Mouse (Mus musculus): ENCODE results near the gene Wdr77. TPM values are rescaled to one million over a fixed set of nuclear protein-coding genes. Genes with fewer than 3 reads are reported as not detected.
"Not testable (repeated sequence)": the region's sequence is repeated elsewhere in the genome, so short reads cannot be mapped to it uniquely, and the experiment has no call there.

The Wdr77 gene
- total and polyA plus RNA-seq, 2 experiments = 7.7 to 30.1 TPM

GRCm38 (mm10) chr3:105959999-105960398 is 830 bp downstream of the Wdr77 start, which contains the start of gene Atp5f1:
Gene Atp5f1, minus strand, starts transcription at chr3:105960099.
- Histone ChIP-seq H3K27me3 (ENCODE audit: control insufficient read depth, insufficient read depth, low read length) (no peaks in the 10 kb centered on the region), H3K27ac (replicated peaks; ENCODE audit: insufficient read depth, low read depth, low read length) (peak within 1 kb of the TSS; percentile 89), H3K36me3 (ENCODE audit: control insufficient read depth, insufficient read depth, low read length) (peaks cover 31% of the 10 kb centered on the region), H3K79me2 (ENCODE audit: control insufficient read depth, insufficient read depth, low read length) (peaks cover 20% of the 10 kb centered on the region; the same call in 1 of the 2 replicates), H3K4me3 (ENCODE audit: insufficient read depth, low read depth, low read length) (peak within 1 kb of the TSS; percentile 84), H3K4me1 (ENCODE audit: control insufficient read depth, insufficient read depth, low read length) (peaks cover 14% of the 10 kb centered on the region), H3K9ac (ENCODE audit: low read depth, low read length) (peak within 1 kb of the TSS; percentile 91)
- no peak for DNase-seq (ENCODE audit: extremely low read depth, low read depth, low spot score)
- 2% methylated on average over 6 of the region's 6 CpGs for whole genome bisulfite sequencing
- TF ChIP-seq POLR2A (IDR thresholded peaks at IDR 0.05; ENCODE audit: extremely low read depth, insufficient read depth, low read length) = no peak
- no peak for TF ChIP-seq CTCF (IDR thresholded peaks at IDR 0.05; ENCODE audit: low read depth, low read length)

- Histone ChIP-seq H3K4me1 (ENCODE audit: control insufficient read depth, insufficient read depth, low read length) (peaks cover 14% of the 10 kb centered on the region), H3K9ac (ENCODE audit: low read depth, low read length) (no peak overlapping the region), H3K27ac (replicated peaks; ENCODE audit: insufficient read depth, low read depth, low read length) (no peak overlapping the region), H3K36me3 (ENCODE audit: control insufficient read depth, insufficient read depth, low read length) (peaks cover 36% of the 10 kb centered on the region), H3K79me2 (ENCODE audit: control insufficient read depth, insufficient read depth, low read length) (peaks cover 20% of the 10 kb centered on the region; the same call in 1 of the 2 replicates), H3K27me3 (ENCODE audit: control insufficient read depth, insufficient read depth, low read length) (no peaks in the 10 kb centered on the region), H3K4me3 (ENCODE audit: insufficient read depth, low read depth, low read length) (no peak overlapping the region)
- peak; percentile 10 for DNase-seq (ENCODE audit: extremely low read depth, low read depth, low spot score)
- TF ChIP-seq CTCF (IDR thresholded peaks at IDR 0.05; ENCODE audit: low read depth, low read length) (0 out of 2 replicates have a peak, but pooled peaks have one; percentile 8), POLR2A (IDR thresholded peaks at IDR 0.05; ENCODE audit: extremely low read depth, insufficient read depth, low read length) (no peak)
- WGBS = 99% methylated on average over 2 of the region's 2 CpGs
Measured at GRCm38 (mm10) chr3:105960700-105961099, 1.5 kb downstream of the Wdr77 start.

- no peak for DNase-seq (ENCODE audit: extremely low read depth, low read depth, low spot score)
- H3K4me3 ChIP-seq (ENCODE audit: insufficient read depth, low read depth, low read length) = no peak overlapping the region
- 90% methylated on average over 5 of the region's 5 CpGs for WGBS
- H3K27me3 ChIP-seq (ENCODE audit: control insufficient read depth, insufficient read depth, low read length) = no peaks in the 10 kb centered on the region
- TF ChIP-seq POLR2A (IDR thresholded peaks at IDR 0.05; ENCODE audit: extremely low read depth, insufficient read depth, low read length) (no peak), CTCF (IDR thresholded peaks at IDR 0.05; ENCODE audit: low read depth, low read length) (no peak)
- H3K27ac ChIP-seq (replicated peaks; ENCODE audit: insufficient read depth, low read depth, low read length) = no peak overlapping the region
- peaks cover 4% of the 10 kb centered on the region for H3K4me1 ChIP-seq (ENCODE audit: control insufficient read depth, insufficient read depth, low read length)
- H3K79me2 ChIP-seq (ENCODE audit: control insufficient read depth, insufficient read depth, low read length) = no peaks in the 10 kb centered on the region
- no peak overlapping the region for H3K9ac ChIP-seq (ENCODE audit: low read depth, low read length)
- peaks cover 30% of the 10 kb centered on the region for H3K36me3 ChIP-seq (ENCODE audit: control insufficient read depth, insufficient read depth, low read length)
Measured at GRCm38 (mm10) chr3:105971831-105972446, 12.8 kb downstream of the Wdr77 start.

GRCm38 (mm10) chr3:105973411-105973810 is 14.2 kb downstream of the Wdr77 start, which contains the start of gene Ovgp1:
Gene Ovgp1, plus strand, starts transcription at chr3:105973711.
- H3K4me3 ChIP-seq (ENCODE audit: insufficient read depth, low read depth, low read length) = no peak within 1 kb of the TSS
- H3K9ac ChIP-seq (ENCODE audit: low read depth, low read length) = no peak within 1 kb of the TSS
- peak; percentile 39 for DNase-seq (ENCODE audit: extremely low read depth, low read depth, low spot score)
- WGBS = 15% methylated on average over 3 of the region's 3 CpGs
- peaks cover 16% of the 10 kb centered on the region for H3K36me3 ChIP-seq (ENCODE audit: control insufficient read depth, insufficient read depth, low read length)
- TF ChIP-seq POLR2A (IDR thresholded peaks at IDR 0.05; ENCODE audit: extremely low read depth, insufficient read depth, low read length) = no peak
- TF ChIP-seq CTCF (IDR thresholded peaks at IDR 0.05; ENCODE audit: low read depth, low read length) = no peak
- no peak within 1 kb of the TSS for H3K27ac ChIP-seq (replicated peaks; ENCODE audit: insufficient read depth, low read depth, low read length)
- no peaks in the 10 kb centered on the region for H3K79me2 ChIP-seq (ENCODE audit: control insufficient read depth, insufficient read depth, low read length)
- no peaks in the 10 kb centered on the region for H3K27me3 ChIP-seq (ENCODE audit: control insufficient read depth, insufficient read depth, low read length)
- H3K4me1 ChIP-seq (ENCODE audit: control insufficient read depth, insufficient read depth, low read length) = peaks cover 4% of the 10 kb centered on the region

GRCm38 (mm10) chr3:105974174-105974573 is 15.0 kb downstream of the Wdr77 start:
- DNase-seq (ENCODE audit: extremely low read depth, low read depth, low spot score) = no peak
- no peaks in the 10 kb centered on the region for H3K27me3 ChIP-seq (ENCODE audit: control insufficient read depth, insufficient read depth, low read length)
- H3K4me3 ChIP-seq (ENCODE audit: insufficient read depth, low read depth, low read length) = no peak overlapping the region
- 92% methylated on average over 2 of the region's 2 CpGs for WGBS
- no peaks in the 10 kb centered on the region for H3K79me2 ChIP-seq (ENCODE audit: control insufficient read depth, insufficient read depth, low read length)
- peaks cover 8% of the 10 kb centered on the region for H3K36me3 ChIP-seq (ENCODE audit: control insufficient read depth, insufficient read depth, low read length)
- no peak for TF ChIP-seq CTCF (IDR thresholded peaks at IDR 0.05; ENCODE audit: low read depth, low read length)
- TF ChIP-seq POLR2A (IDR thresholded peaks at IDR 0.05; ENCODE audit: extremely low read depth, insufficient read depth, low read length) = no peak
- H3K9ac ChIP-seq (ENCODE audit: low read depth, low read length) = no peak overlapping the region
- peaks cover 4% of the 10 kb centered on the region for H3K4me1 ChIP-seq (ENCODE audit: control insufficient read depth, insufficient read depth, low read length)
- no peak overlapping the region for H3K27ac ChIP-seq (replicated peaks; ENCODE audit: insufficient read depth, low read depth, low read length)

GRCm38 (mm10) chr3:105989611-105990010 is 30.4 kb downstream of the Wdr77 start:
- DNase-seq (ENCODE audit: extremely low read depth, low read depth, low spot score); H3K79me2 ChIP-seq (ENCODE audit: control insufficient read depth, insufficient read depth, low read length); H3K27ac ChIP-seq (replicated peaks; ENCODE audit: insufficient read depth, low read depth, low read length); H3K9ac ChIP-seq (ENCODE audit: low read depth, low read length); H3K4me1 ChIP-seq (ENCODE audit: control insufficient read depth, insufficient read depth, low read length); H3K36me3 ChIP-seq (ENCODE audit: control insufficient read depth, insufficient read depth, low read length); H3K4me3 ChIP-seq (ENCODE audit: insufficient read depth, low read depth, low read length); H3K27me3 ChIP-seq (ENCODE audit: control insufficient read depth, insufficient read depth, low read length): not testable (repeated sequence)
- WGBS = 82% methylated on average over 5 of the region's 5 CpGs
